Mouse (Mus musculus) adrenal gland, postnatal 0 days (tissue): ENCODE results near the gene Pla2g4b. TPM values are rescaled to one million over a fixed set of nuclear protein-coding genes. Genes with fewer than 3 reads are reported as not detected.

Experiments used
- microRNA-seq: library from miRNA; unstranded; fragments of <30 nt; microRNA quantifications from one replicate; pipeline ENCODE4, GENCODE M21; 2016; ENCODE audit warnings: borderline replicate concordance; ENCODE audit not compliant: insufficient number of aligned reads
- polyA plus RNA-seq: library from polyadenylated mRNA; unstranded; fragments of >200 nt; fragmentation: Nextera tagmentation; extraction: Ambion mirVana; gene quantifications from 2 replicates; pipeline ENCODE4 v1.2.1, GENCODE M21; 2015

Pla2g4b gene
- 0.16 and 0.55 TPM in 2 replicates for polyA plus RNA-seq

GRCm38 (mm10) chr2:120032726-120033467 lies at the start of gene Pla2g4b:
TSS of gene Pla2g4b (plus strand) at chr2:120033417.

GRCm38 (mm10) chr2:120026984-120027949 lies 6.0 kb upstream of the Pla2g4b start, which contains the start of the genes Jmjd7 and Gm28042:
TSS of gene Jmjd7 (plus strand) at chr2:120027483.
TSS of gene Gm28042 (plus strand) at chr2:120027493.

Small RNA genes lying within 50 kb of the gene (microRNA-seq; reads per million reads assigned to microRNA genes)
- gene Mir7665, result not detected

Other genes starting within 250 kb of the Pla2g4b start
- 10.3 and 16.3 TPM in 2 replicates for gene Rpap1, start 245.9 kb upstream of the Pla2g4b start, polyA plus RNA-seq
- gene Tyro3, start 235.7 kb upstream of the Pla2g4b start, polyA plus RNA-seq, result 6.6 and 7.1 TPM in 2 replicates
- 12.7 and 16.0 TPM in 2 replicates for gene Mga, start 136.2 kb upstream of the Pla2g4b start, polyA plus RNA-seq
- gene Mapkbp1, start 60.7 kb upstream of the Pla2g4b start, polyA plus RNA-seq, result 2.2 TPM in 2 replicates
- 17.9 and 18.9 TPM in 2 replicates for gene Jmjd7, start 5.9 kb upstream of the Pla2g4b start, polyA plus RNA-seq
- 0.52 and 1.0 TPM in 2 replicates for gene Gm28042, start 5.9 kb upstream of the Pla2g4b start, polyA plus RNA-seq
- gene Ehd4, start 121.2 kb downstream of the Pla2g4b start, polyA plus RNA-seq, result 30.5 and 43.9 TPM in 2 replicates
- gene Pla2g4e, start 211.9 kb downstream of the Pla2g4b start, polyA plus RNA-seq, result 0.68 and 0.95 TPM in 2 replicates